Mouse (Mus musculus) forebrain, embryonic 12.5 days (tissue): ENCODE data around the gene Yipf6. TPM values are rescaled to one million over a fixed set of nuclear protein-coding genes. Genes with fewer than 3 reads are reported as not detected.

Source experiments
- ATAC-seq: fragments of 200-750 bp; cut with Nextera tagmentation; 2 replicates; pipeline ENCODE4 v1.8.0; 2017; ENCODE audit warnings: moderate TSS enrichment; ENCODE audit not compliant: low FRiP score
- H3K27ac ChIP-seq: fragments of 300-500 bp; sonication (generic); 2 replicates; pipeline ENCODE4 v1.5.1; 2016; ENCODE audit warnings: mild to moderate bottlenecking
- H3K27me3 ChIP-seq: fragments of 300-500 bp; sonication (generic); 2 replicates; pipeline ENCODE4 v1.6.1; 2016; ENCODE audit warnings: mild to moderate bottlenecking
- H3K36me3 ChIP-seq: fragments of 300-500 bp; sonication (generic); replicated peaks from 2 replicates; pipeline ENCODE4 v1.6.1; 2016; ENCODE audit warnings: mild to moderate bottlenecking
- H3K4me1 ChIP-seq: fragments of 300-500 bp; sonication (generic); 2 replicates; pipeline ENCODE4 v1.6.1; 2016
- H3K4me2 ChIP-seq: fragments of 300-500 bp; sonication (generic); 2 replicates; pipeline ENCODE4 v1.6.1; 2016; ENCODE audit warnings: mild to moderate bottlenecking, moderate library complexity
- H3K4me3 ChIP-seq: fragments of 300-500 bp; sonication (generic); replicated peaks from 2 replicates; pipeline ENCODE4 v1.5.1; 2016; ENCODE audit warnings: mild to moderate bottlenecking
- H3K9ac ChIP-seq: fragments of 300-500 bp; sonication (generic); 2 replicates; pipeline ENCODE4 v1.6.1; 2016; ENCODE audit warnings: mild to moderate bottlenecking
- H3K9me3 ChIP-seq: fragments of 300-500 bp; sonication (generic); 2 replicates; pipeline ENCODE4 v1.6.1; 2016
- WGBS: fragments of 180-500 bp; shearing (Covaris S2); methylation state at CpG from one replicate; pipeline ENCODE4 v1.1.7; 2016; 5-methylcytosine and 5-hydroxymethylcytosine counted together
- polyA plus RNA-seq: library from polyadenylated mRNA; unstranded; fragments of >200 nt; fragmentation: Nextera tagmentation; extraction: Ambion mirVana; gene quantifications from 2 replicates; pipeline ENCODE4 v1.2.1, GENCODE M21; 2016

The Yipf6 gene
- 21.9 and 23.9 TPM in 2 replicates for polyA plus RNA-seq

- H3K4me1 ChIP-seq = peaks cover 11% of the 10 kb centered on the region
- ATAC-seq = no peak
- peak within 1 kb of the TSS; percentile 91 for H3K27ac ChIP-seq
- no peaks in the 10 kb centered on the region for H3K9me3 ChIP-seq
- WGBS = 72% methylated on average over 3 of the region's 3 CpGs
- H3K36me3 ChIP-seq = no peaks in the 10 kb centered on the region
- peak within 1 kb of the TSS; percentile 71 for H3K9ac ChIP-seq
- H3K27me3 ChIP-seq = no peaks in the 10 kb centered on the region
- H3K4me2 ChIP-seq = peak within 1 kb of the TSS; percentile 53
- peak within 1 kb of the TSS; percentile 53 for H3K4me3 ChIP-seq
Measured at GRCm38 (mm10) chrX:98936101-98936500, at the start of gene Yipf6. Yipf6 (plus strand) TSS chrX:98936316.

GRCm38 (mm10) chrX:98890072-98890405 is 46.1 kb upstream of the Yipf6 start:
- Histone ChIP-seq H3K4me1 (peaks cover 4% of the 10 kb centered on the region; the same call in 1 of the 2 replicates), H3K27me3 (peaks cover 14% of the 10 kb centered on the region; the same call in 1 of the 2 replicates), H3K9ac (peak overlapping the region; percentile 57), H3K27ac (peak overlapping the region; percentile 83), H3K9me3 (no peaks in the 10 kb centered on the region), H3K4me3 (peak overlapping the region; percentile 58), H3K36me3 (no peaks in the 10 kb centered on the region), H3K4me2 (peak overlapping the region; percentile 54)
- peak; percentile 44 for ATAC-seq
- 12% methylated on average over 14 of the region's 14 CpGs for WGBS

GRCm38 (mm10) chrX:98890406-98891116 is 45.6 kb upstream of the Yipf6 start, which contains the start of gene Ophn1:
Ophn1 (minus strand) TSS chrX:98891025.
- Histone ChIP-seq H3K9me3 (no peaks in the 10 kb centered on the region), H3K27me3 (peaks cover 14% of the 10 kb centered on the region; the same call in 1 of the 2 replicates), H3K36me3 (no peaks in the 10 kb centered on the region), H3K4me2 (peak within 1 kb of the TSS; percentile 54), H3K4me3 (peak within 1 kb of the TSS; percentile 58), H3K9ac (peak within 1 kb of the TSS; percentile 57), H3K27ac (peak within 1 kb of the TSS; percentile 83), H3K4me1 (peaks cover 4% of the 10 kb centered on the region; the same call in 1 of the 2 replicates)
- ATAC-seq = peak; percentile 94
- 13% methylated on average over 48 of the region's 48 CpGs for WGBS

- Histone ChIP-seq H3K27ac (no peak overlapping the region), H3K4me1 (no peaks in the 10 kb centered on the region), H3K4me2 (no peak overlapping the region), H3K9ac (no peak overlapping the region), H3K9me3 (no peaks in the 10 kb centered on the region), H3K36me3 (no peaks in the 10 kb centered on the region), H3K4me3 (no peak overlapping the region), H3K27me3 (no peaks in the 10 kb centered on the region)
- WGBS = 87% methylated on average over 3 of the region's 3 CpGs
- ATAC-seq = no peak
Measured at GRCm38 (mm10) chrX:98898307-98898706, 37.8 kb upstream of the Yipf6 start.

GRCm38 (mm10) chrX:98904226-98904625 is 31.9 kb upstream of the Yipf6 start:
- H3K4me3 ChIP-seq = no peak overlapping the region
- H3K36me3 ChIP-seq = no peaks in the 10 kb centered on the region
- no peak overlapping the region for H3K4me2 ChIP-seq
- no peak overlapping the region for H3K27ac ChIP-seq
- H3K9ac ChIP-seq = no peak overlapping the region
- WGBS = 83% methylated on average over 6 of the region's 6 CpGs
- no peaks in the 10 kb centered on the region for H3K9me3 ChIP-seq
- no peak for ATAC-seq
- H3K4me1 ChIP-seq = no peaks in the 10 kb centered on the region
- H3K27me3 ChIP-seq = no peaks in the 10 kb centered on the region; the same call in 1 of the 2 replicates

- Histone ChIP-seq H3K9ac (no peak overlapping the region), H3K9me3 (no peaks in the 10 kb centered on the region), H3K4me2 (no peak overlapping the region), H3K4me1 (no peaks in the 10 kb centered on the region), H3K36me3 (no peaks in the 10 kb centered on the region), H3K27ac (no peak overlapping the region), H3K27me3 (no peaks in the 10 kb centered on the region; the same call in 1 of the 2 replicates), H3K4me3 (no peak overlapping the region)
- whole genome bisulfite sequencing = 55% methylated on average over 1 of the region's 1 CpGs
- no peak for ATAC-seq
Measured at GRCm38 (mm10) chrX:98908910-98909309, 27.2 kb upstream of the Yipf6 start.

GRCm38 (mm10) chrX:98919423-98919822 is 16.7 kb upstream of the Yipf6 start:
- 23% methylated on average over 6 of the region's 6 CpGs for WGBS
- no peaks in the 10 kb centered on the region for H3K9me3 ChIP-seq

GRCm38 (mm10) chrX:98936707-98937554 is 815 bp downstream of the Yipf6 start:
- H3K9me3 ChIP-seq = no peaks in the 10 kb centered on the region
- peak overlapping the region; percentile 91 for H3K27ac ChIP-seq
- peak overlapping the region; percentile 53 for H3K4me2 ChIP-seq
- peak overlapping the region; percentile 53 for H3K4me3 ChIP-seq
- no peaks in the 10 kb centered on the region for H3K36me3 ChIP-seq
- WGBS = 19% methylated on average over 66 of the region's 66 CpGs
- peaks cover 11% of the 10 kb centered on the region for H3K4me1 ChIP-seq
- ATAC-seq = peak; percentile 95
- H3K27me3 ChIP-seq = no peaks in the 10 kb centered on the region
- peak overlapping the region; percentile 71 for H3K9ac ChIP-seq

More at GRCm38 (mm10) chrX:98919423-98919822, 16.7 kb upstream of the Yipf6 start:
- no peaks in the 10 kb centered on the region for H3K36me3 ChIP-seq
- H3K27ac ChIP-seq = no peak overlapping the region
- H3K27me3 ChIP-seq = 0 out of 2 replicates have a peak, but pooled peaks cover 3% of the 10 kb centered on the region
- no peaks in the 10 kb centered on the region for H3K4me1 ChIP-seq
- H3K9ac ChIP-seq = no peak overlapping the region
- H3K4me3 ChIP-seq = no peak overlapping the region
- ATAC-seq = no peak
- H3K4me2 ChIP-seq = no peak overlapping the region

- Histone ChIP-seq H3K36me3 (no peaks in the 10 kb centered on the region), H3K4me1 (peaks cover 11% of the 10 kb centered on the region), H3K4me2 (peak overlapping the region; percentile 55), H3K4me3 (peak overlapping the region; percentile 53), H3K9ac (peak overlapping the region; percentile 71), H3K27me3 (no peaks in the 10 kb centered on the region), H3K27ac (peak overlapping the region; percentile 91), H3K9me3 (no peaks in the 10 kb centered on the region)
- 30% methylated on average over 56 of the region's 57 CpGs for WGBS
- ATAC-seq = peak; percentile 90
Measured at GRCm38 (mm10) chrX:98937555-98938294, 1.6 kb downstream of the Yipf6 start.

- no peak for ATAC-seq
- WGBS = 23% methylated on average over 5 of the region's 6 CpGs
Measured at GRCm38 (mm10) chrX:98953941-98954340, 17.8 kb downstream of the Yipf6 start.

GRCm38 (mm10) chrX:98958287-98958686 is 22.2 kb downstream of the Yipf6 start:
- ATAC-seq = no peak
- WGBS = 91% methylated on average over 9 of the region's 9 CpGs
- Histone ChIP-seq H3K9ac (no peak overlapping the region), H3K9me3 (no peaks in the 10 kb centered on the region), H3K27me3 (peaks cover 4% of the 10 kb centered on the region; the same call in 1 of the 2 replicates), H3K4me3 (no peak overlapping the region), H3K27ac (no peak overlapping the region), H3K4me1 (no peaks in the 10 kb centered on the region), H3K4me2 (no peak overlapping the region), H3K36me3 (no peaks in the 10 kb centered on the region)

More at GRCm38 (mm10) chrX:98953941-98954340, 17.8 kb downstream of the Yipf6 start:
- no peak overlapping the region for H3K4me2 ChIP-seq
- no peaks in the 10 kb centered on the region for H3K4me1 ChIP-seq
- no peaks in the 10 kb centered on the region for H3K36me3 ChIP-seq
- H3K4me3 ChIP-seq = no peak overlapping the region
- no peaks in the 10 kb centered on the region for H3K9me3 ChIP-seq
- H3K27ac ChIP-seq = no peak overlapping the region
- H3K27me3 ChIP-seq = no peaks in the 10 kb centered on the region
- H3K9ac ChIP-seq = no peak overlapping the region

- H3K4me1 ChIP-seq = no peaks in the 10 kb centered on the region
- no peak overlapping the region for H3K9ac ChIP-seq
- H3K36me3 ChIP-seq = no peaks in the 10 kb centered on the region
- no peak overlapping the region for H3K4me2 ChIP-seq
- ATAC-seq = no peak
- H3K27me3 ChIP-seq = peaks cover 4% of the 10 kb centered on the region; the same call in 1 of the 2 replicates
- H3K9me3 ChIP-seq = no peaks in the 10 kb centered on the region
- H3K27ac ChIP-seq = no peak overlapping the region
- WGBS = 77% methylated on average over 4 of the region's 4 CpGs
- H3K4me3 ChIP-seq = no peak overlapping the region
Measured at GRCm38 (mm10) chrX:98959050-98959449, 22.9 kb downstream of the Yipf6 start.
